Mouse (Mus musculus): Measurements from ENCODE around the gene Rnf157.

- TF ChIP-seq POLR2A (IDR thresholded peaks at IDR 0.05; ENCODE audit: low read depth, low read length) (no peak), CTCF (IDR thresholded peaks at IDR 0.05; ENCODE audit: borderline replicate concordance, insufficient read depth, low read length) (no peak)
Measured at GRCm38 (mm10) chr11:116385999-116386398, 26.8 kb downstream of the Rnf157 start.
